Mouse (Mus musculus) liver, embryonic 14.5 days (tissue): ENCODE data around the gene Prr14. TPM values are rescaled to one million over a fixed set of nuclear protein-coding genes. Genes with fewer than 3 reads are reported as not detected.

Source experiments
- ATAC-seq: fragments of 200-750 bp; cut with Nextera tagmentation; 2 replicates; pipeline ENCODE4 v1.8.0; 2017; ENCODE audit warnings: moderate number of reproducible peaks, mild to moderate bottlenecking, moderate library complexity; ENCODE audit not compliant: insufficient read depth
- DNase-seq, 3 experiments: peaks; one replicate each; pipeline ENCODE4 v3.0.0-alpha.2; 2012 to 2013; ENCODE audit warnings: low read depth in 3 of 3, low spot score in 3 of 3
- H3K27ac ChIP-seq: fragments of 300-500 bp; sonication (generic); 2 replicates; pipeline ENCODE4 v1.5.1; 2014; ENCODE audit warnings: moderate library complexity, mild to moderate bottlenecking, control low read depth, inconsistent platforms
- H3K27me3 ChIP-seq: fragments of 300-500 bp; sonication (generic); 2 replicates; pipeline ENCODE4 v1.6.1; 2014; ENCODE audit warnings: mild to moderate bottlenecking, low read length, moderate library complexity; ENCODE audit not compliant: control insufficient read depth, insufficient read depth
- H3K36me3 ChIP-seq: fragments of 300-500 bp; sonication (generic); replicated peaks from 2 replicates; pipeline ENCODE4 v1.6.1; 2014; ENCODE audit warnings: low read depth; ENCODE audit not compliant: control insufficient read depth, insufficient read depth
- H3K4me1 ChIP-seq, 2 experiments: fragments of 200-500 bp in 1 of 2; fragments of 300-500 bp in 1 of 2; sonication (generic) in 1 of 2; replicated peaks; 2 replicates each; pipeline ENCODE4 v1.6.1; 2012 to 2014; ENCODE audit warnings: antibody characterized with exemption in 1 of 2, inconsistent platforms in 1 of 2, low read length in 1 of 2; ENCODE audit not compliant: control insufficient read depth in 2 of 2, insufficient read depth in 2 of 2
- H3K4me2 ChIP-seq: fragments of 300-500 bp; sonication (generic); 2 replicates; pipeline ENCODE4 v1.6.1; 2014; ENCODE audit warnings: low read depth, mild to moderate bottlenecking, control low read depth, moderate library complexity
- H3K4me3 ChIP-seq, 2 experiments: fragments of 200-500 bp in 1 of 2; fragments of 300-500 bp in 1 of 2; sonication (generic) in 1 of 2; 2 replicates each; pipeline ENCODE4 v1.5.1; 2012 to 2014; ENCODE audit warnings: low read depth in 2 of 2, low read length in 2 of 2, mild to moderate bottlenecking in 2 of 2, control low read depth in 1 of 2, inconsistent platforms in 1 of 2, moderate library complexity in 1 of 2; ENCODE audit not compliant: insufficient read depth in 1 of 2
- H3K9ac ChIP-seq: fragments of 300-500 bp; sonication (generic); replicated peaks from 2 replicates; pipeline ENCODE4 v1.6.1; 2014; ENCODE audit warnings: mild to moderate bottlenecking, control low read depth, moderate library complexity
- H3K9me3 ChIP-seq: fragments of 300-500 bp; sonication (generic); 2 replicates; pipeline ENCODE4 v1.6.1; 2016; ENCODE audit warnings: low read length, mixed read lengths; ENCODE audit not compliant: control insufficient read depth
- CTCF ChIP-seq: IDR thresholded peaks from 2 replicates; pipeline ENCODE4 v1.5.1; 2016; ENCODE audit warnings: antibody characterized with exemption, low read depth, control low read depth
- EP300 ChIP-seq: IDR thresholded peaks from 2 replicates; pipeline ENCODE4 v1.6.1; 2016; ENCODE audit warnings: antibody characterized with exemption, low read depth
- WGBS: fragments of 180-500 bp; shearing (Covaris S2); extraction: QIAGEN DNeasy Blood & Tissue Kit; methylation state at CpG from one replicate; pipeline ENCODE4 v1.1.7; 2014; ENCODE audit not compliant: insufficient replicate concordance; 5-methylcytosine and 5-hydroxymethylcytosine counted together
- microRNA-seq: library from miRNA; unstranded; fragments of <30 nt; microRNA quantifications from one replicate; pipeline ENCODE4, GENCODE M21; 2016
- polyA plus RNA-seq, 2 experiments: library from polyadenylated mRNA; depleted of rRNA in 1 of 2; stranded (reverse) in 1 of 2; unstranded in 1 of 2; fragments of >200 nt; fragmentation: Nextera tagmentation in 1 of 2; extraction: Ambion mirVana in 1 of 2; gene quantifications; 2 replicates each; pipeline versions ENCODE4 v1.2.1 to v1.2.3; 2012 to 2014

The Prr14 gene
- polyA plus RNA-seq, 2 experiments = 20.3 to 21.2 TPM

GRCm38 (mm10) chr7:127513016-127513390, 53.6 kb downstream of the Prr14 start:
- TF ChIP-seq EP300 = no peak
- Histone ChIP-seq H3K9ac (peak overlapping the region; percentile 94), H3K27ac (peak overlapping the region; percentile 85), H3K27me3 (no peaks in the 10 kb centered on the region), H3K4me3 (peak overlapping the region; percentile 81 to 95), H3K9me3 (no peaks in the 10 kb centered on the region), H3K4me1 (peaks cover 8 to 13% of the 10 kb centered on the region in 2 experiments), H3K36me3 (peaks cover 37% of the 10 kb centered on the region), H3K4me2 (peak overlapping the region; percentile 86)
- ATAC-seq = no peak
- 13% methylated on average over 8 of the region's 8 CpGs for WGBS
- peak in 1 of 3 experiments; percentile 22 for DNase-seq

- H3K27me3 ChIP-seq = no peaks in the 10 kb centered on the region
- H3K4me3 ChIP-seq = peak overlapping the region; percentile 81 to 95; a peak in 2 of 4 replicates
- TF ChIP-seq EP300 (no peak), CTCF (no peak)
- peak overlapping the region; percentile 4 for H3K9ac ChIP-seq
- 76% methylated on average over 3 of the region's 3 CpGs for WGBS
- no peak for DNase-seq
- peak overlapping the region; percentile 86 for H3K4me2 ChIP-seq
- no peak for ATAC-seq
- H3K27ac ChIP-seq = peak overlapping the region; percentile 36
- peaks cover 8 to 13% of the 10 kb centered on the region in 2 experiments for H3K4me1 ChIP-seq
- H3K9me3 ChIP-seq = no peaks in the 10 kb centered on the region
- peaks cover 43% of the 10 kb centered on the region for H3K36me3 ChIP-seq
Measured at GRCm38 (mm10) chr7:127513781-127514180, 54.4 kb downstream of the Prr14 start.

- H3K27ac ChIP-seq = no peak overlapping the region
- H3K4me2 ChIP-seq = no peak overlapping the region
- peaks cover 59% of the 10 kb centered on the region for H3K36me3 ChIP-seq
Measured at GRCm38 (mm10) chr7:127515846-127516245, 56.4 kb downstream of the Prr14 start.

GRCm38 (mm10) chr7:127516344-127516743, 56.9 kb downstream of the Prr14 start:
- no peak overlapping the region for H3K27ac ChIP-seq
- ATAC-seq (no peak), DNase-seq (no peak)
- no peak overlapping the region for H3K4me3 ChIP-seq
- H3K9ac ChIP-seq = no peak overlapping the region
- peaks cover 64% of the 10 kb centered on the region for H3K36me3 ChIP-seq
- 86% methylated on average over 6 of the region's 7 CpGs for WGBS
- peaks cover 8 to 9% of the 10 kb centered on the region in 2 experiments for H3K4me1 ChIP-seq
- TF ChIP-seq EP300 (no peak), CTCF (no peak)
- H3K27me3 ChIP-seq = no peaks in the 10 kb centered on the region
- H3K4me2 ChIP-seq = no peak overlapping the region
- H3K9me3 ChIP-seq = no peaks in the 10 kb centered on the region

More at GRCm38 (mm10) chr7:127515846-127516245, 56.4 kb downstream of the Prr14 start:
- H3K9me3 ChIP-seq = no peaks in the 10 kb centered on the region
- DNase-seq (no peak), ATAC-seq (no peak)
- TF ChIP-seq CTCF (no peak), EP300 (no peak)
- WGBS = 83% methylated on average over 7 of the region's 7 CpGs
- no peak overlapping the region for H3K4me3 ChIP-seq
- peaks cover 8 to 13% of the 10 kb centered on the region in 2 experiments for H3K4me1 ChIP-seq
- H3K27me3 ChIP-seq = no peaks in the 10 kb centered on the region
- no peak overlapping the region for H3K9ac ChIP-seq

GRCm38 (mm10) chr7:127519284-127519683, 59.9 kb downstream of the Prr14 start, which contains the start of gene Gm42715:
TSS of gene Gm42715 (plus strand) at chr7:127519584.
- Histone ChIP-seq H3K27ac (no peak within 1 kb of the TSS), H3K4me2 (no peak within 1 kb of the TSS), H3K36me3 (peaks cover 87% of the 10 kb centered on the region), H3K9ac (no peak within 1 kb of the TSS), H3K27me3 (no peaks in the 10 kb centered on the region), H3K9me3 (no peaks in the 10 kb centered on the region), H3K4me1 (no peaks in the 10 kb centered on the region), H3K4me3 (no peak within 1 kb of the TSS)
- 89% methylated on average over 3 of the region's 3 CpGs for WGBS
- DNase-seq (no peak), ATAC-seq (no peak)
- no peak for TF ChIP-seq EP300
- TF ChIP-seq CTCF = no peak

Small RNA genes within 50 kb of the gene (microRNA-seq; reads per million reads assigned to microRNA genes)
- gene Gm47278 (not detected), gene Mir7060 (not detected)

Other genes with a start within 250 kb of the Prr14 start
- gene Zfp553, start 226.6 kb upstream of the Prr14 start, polyA plus RNA-seq (2012; rRNA removed) = 3.3 and 3.4 TPM in 2 replicates
- gene Zfp553, start 226.6 kb upstream of the Prr14 start, polyA plus RNA-seq (2014; fragmentation: Nextera tagmentation; extraction: Ambion mirVana) = 2.4 and 2.8 TPM in 2 replicates
- 10.3 and 16.1 TPM in 2 replicates for gene Sept1, start 226.5 kb upstream of the Prr14 start, polyA plus RNA-seq (2012; rRNA removed)
- gene Sept1, start 226.5 kb upstream of the Prr14 start, polyA plus RNA-seq (2014; fragmentation: Nextera tagmentation; extraction: Ambion mirVana) = 7.0 TPM in 2 replicates
- 19.6 and 21.6 TPM in 2 replicates for gene Zfp771, start 215.3 kb upstream of the Prr14 start, polyA plus RNA-seq (2012; rRNA removed)
- gene Zfp771, start 215.3 kb upstream of the Prr14 start, polyA plus RNA-seq (2014; fragmentation: Nextera tagmentation; extraction: Ambion mirVana) = 11.0 TPM in 2 replicates
- 62.2 and 82.9 TPM in 2 replicates for gene Dctpp1, start 198.9 kb upstream of the Prr14 start, polyA plus RNA-seq (2012; rRNA removed)
- gene Dctpp1, start 198.9 kb upstream of the Prr14 start, polyA plus RNA-seq (2014; fragmentation: Nextera tagmentation; extraction: Ambion mirVana) = 104 and 117 TPM in 2 replicates
- 35.0 and 44.9 TPM in 2 replicates for gene Sephs2, start 185.6 kb upstream of the Prr14 start, polyA plus RNA-seq (2012; rRNA removed)
- 143 and 155 TPM in 2 replicates for gene Sephs2, start 185.6 kb upstream of the Prr14 start, polyA plus RNA-seq (2014; fragmentation: Nextera tagmentation; extraction: Ambion mirVana)
- 6.4 and 6.7 TPM in 2 replicates for gene Itgal, start 163.4 kb upstream of the Prr14 start, polyA plus RNA-seq (2012; rRNA removed)
- 4.0 and 4.8 TPM in 2 replicates for gene Itgal, start 163.4 kb upstream of the Prr14 start, polyA plus RNA-seq (2014; fragmentation: Nextera tagmentation; extraction: Ambion mirVana)
- 4.4 and 5.0 TPM in 2 replicates for gene Zfp768, start 114.0 kb upstream of the Prr14 start, polyA plus RNA-seq (2012; rRNA removed)
- 0.52 and 0.75 TPM in 2 replicates for gene Zfp768, start 114.0 kb upstream of the Prr14 start, polyA plus RNA-seq (2014; fragmentation: Nextera tagmentation; extraction: Ambion mirVana)
- 1.2 and 1.9 TPM in 2 replicates for gene Zfp747, start 83.6 kb upstream of the Prr14 start, polyA plus RNA-seq (2012; rRNA removed)
- gene Zfp747, start 83.6 kb upstream of the Prr14 start, polyA plus RNA-seq (2014; fragmentation: Nextera tagmentation; extraction: Ambion mirVana) = 1.2 and 1.8 TPM in 2 replicates
- 0.69 and 0.71 TPM in 2 replicates for gene 9130019O22Rik, start 72.4 kb upstream of the Prr14 start, polyA plus RNA-seq (2012; rRNA removed)
- 1.0 and 1.2 TPM in 2 replicates for gene 9130019O22Rik, start 72.4 kb upstream of the Prr14 start, polyA plus RNA-seq (2014; fragmentation: Nextera tagmentation; extraction: Ambion mirVana)
- 1.2 and 1.3 TPM in 2 replicates for gene E430018J23Rik, start 66.0 kb upstream of the Prr14 start, polyA plus RNA-seq (2012; rRNA removed)
- 1.0 and 1.3 TPM in 2 replicates for gene E430018J23Rik, start 66.0 kb upstream of the Prr14 start, polyA plus RNA-seq (2014; fragmentation: Nextera tagmentation; extraction: Ambion mirVana)
- gene Zfp764, start 52.8 kb upstream of the Prr14 start, polyA plus RNA-seq (2012; rRNA removed) = 0.94 and 1.3 TPM in 2 replicates
- 1.1 and 1.5 TPM in 2 replicates for gene Zfp764, start 52.8 kb upstream of the Prr14 start, polyA plus RNA-seq (2014; fragmentation: Nextera tagmentation; extraction: Ambion mirVana)
- 5.6 and 6.5 TPM in 2 replicates for gene Zfp688, start 37.5 kb upstream of the Prr14 start, polyA plus RNA-seq (2012; rRNA removed)
- gene Zfp688, start 37.5 kb upstream of the Prr14 start, polyA plus RNA-seq (2014; fragmentation: Nextera tagmentation; extraction: Ambion mirVana) = 8.8 and 8.9 TPM in 2 replicates
- 1.8 and 2.1 TPM in 2 replicates for gene Zfp689, start 10.5 kb upstream of the Prr14 start, polyA plus RNA-seq (2012; rRNA removed)
- gene Zfp689, start 10.5 kb upstream of the Prr14 start, polyA plus RNA-seq (2014; fragmentation: Nextera tagmentation; extraction: Ambion mirVana) = 1.3 and 1.4 TPM in 2 replicates
- gene Fbrs, start 19.6 kb downstream of the Prr14 start, polyA plus RNA-seq (2012; rRNA removed) = 7.3 and 9.8 TPM in 2 replicates
- 4.2 and 4.7 TPM in 2 replicates for gene Fbrs, start 19.6 kb downstream of the Prr14 start, polyA plus RNA-seq (2014; fragmentation: Nextera tagmentation; extraction: Ambion mirVana)
- 3.7 TPM in 2 replicates for gene Srcap, start 52.4 kb downstream of the Prr14 start, polyA plus RNA-seq (2012; rRNA removed)
- gene Srcap, start 52.4 kb downstream of the Prr14 start, polyA plus RNA-seq (2014; fragmentation: Nextera tagmentation; extraction: Ambion mirVana) = 10.3 and 14.7 TPM in 2 replicates
- 5.2 and 6.0 TPM in 2 replicates for gene Gm42715, start 60.0 kb downstream of the Prr14 start, polyA plus RNA-seq (2012; rRNA removed)
- gene Gm42715, start 60.0 kb downstream of the Prr14 start, polyA plus RNA-seq (2014; fragmentation: Nextera tagmentation; extraction: Ambion mirVana) = 4.7 and 5.2 TPM in 2 replicates
- gene Tmem265, start 101.8 kb downstream of the Prr14 start, polyA plus RNA-seq (2012; rRNA removed) = 0.77 and 1.0 TPM in 2 replicates
- 1.4 and 1.7 TPM in 2 replicates for gene Tmem265, start 101.8 kb downstream of the Prr14 start, polyA plus RNA-seq (2014; fragmentation: Nextera tagmentation; extraction: Ambion mirVana)
- 24.9 and 27.3 TPM in 2 replicates for gene Phkg2, start 113.7 kb downstream of the Prr14 start, polyA plus RNA-seq (2012; rRNA removed)
- 18.5 and 21.7 TPM in 2 replicates for gene Phkg2, start 113.7 kb downstream of the Prr14 start, polyA plus RNA-seq (2014; fragmentation: Nextera tagmentation; extraction: Ambion mirVana)
- gene Ccdc189, start 129.0 kb downstream of the Prr14 start, polyA plus RNA-seq (2012; rRNA removed) = 4.4 and 5.4 TPM in 2 replicates
- 6.8 and 7.5 TPM in 2 replicates for gene Ccdc189, start 129.0 kb downstream of the Prr14 start, polyA plus RNA-seq (2014; fragmentation: Nextera tagmentation; extraction: Ambion mirVana)
- 10.3 and 14.0 TPM in 2 replicates for gene Rnf40, start 129.2 kb downstream of the Prr14 start, polyA plus RNA-seq (2012; rRNA removed)
- gene Rnf40, start 129.2 kb downstream of the Prr14 start, polyA plus RNA-seq (2014; fragmentation: Nextera tagmentation; extraction: Ambion mirVana) = 13.7 and 16.1 TPM in 2 replicates
- 1.6 and 1.9 TPM in 2 replicates for gene Zfp629, start 156.2 kb downstream of the Prr14 start, polyA plus RNA-seq (2012; rRNA removed)
- gene Zfp629, start 156.2 kb downstream of the Prr14 start, polyA plus RNA-seq (2014; fragmentation: Nextera tagmentation; extraction: Ambion mirVana) = 1.4 and 2.2 TPM in 2 replicates
- gene Bcl7c, start 249.3 kb downstream of the Prr14 start, polyA plus RNA-seq (2012; rRNA removed) = 11.6 and 12.5 TPM in 2 replicates
- 21.7 and 27.9 TPM in 2 replicates for gene Bcl7c, start 249.3 kb downstream of the Prr14 start, polyA plus RNA-seq (2014; fragmentation: Nextera tagmentation; extraction: Ambion mirVana)